In genomic region chr11:59472326-59472677, GRCm38 (mm10) we compare ENCODE assay signal across 8 mouse cellular contexts. TPM values are rescaled to one million over a fixed set of nuclear protein-coding genes. Genes with fewer than 3 reads are reported as not detected.
DNase-seq lines count a peak whose midpoint lies in the region; ATAC-seq lines count a peak whose summit lies in the region.

Gene Zfp867 (minus strand): TSS chr11:59472474.

- no peaks in the 10 kb centered on the region for H3K36me3 ChIP-seq in intestine, embryonic 16.5 days (ENCODE audit: control insufficient read depth, insufficient read depth, low read length)

- H3K9ac ChIP-seq in intestine, embryonic 16.5 days (ENCODE audit: low read depth, low read length), result peak within 1 kb of the TSS; percentile 93

- WGBS in intestine, embryonic 16.5 days, result 1% methylated on average over 19 of the region's 19 CpGs

- peak within 1 kb of the TSS; percentile 88 for H3K4me3 ChIP-seq in intestine, embryonic 16.5 days (ENCODE audit: low read length)

- peak within 1 kb of the TSS; percentile 91 for H3K4me2 ChIP-seq in intestine, embryonic 16.5 days (ENCODE audit: low read depth, low read length)

- intact Hi-C loops in left cerebral cortex, postnatal 25 days (cut with DNase I), result no loop called here

- H3K9me3 ChIP-seq in intestine, embryonic 16.5 days (ENCODE audit: control insufficient read depth, low read length), result no peaks in the 10 kb centered on the region

- peak; percentile 92 for ATAC-seq in intestine, embryonic 16.5 days

- DNase-seq in adrenal gland, postnatal 10 days, result peak; percentile 94
- DNase-seq in embryo, embryonic 9.5 days (ENCODE audit: extremely low spot score), result peak; percentile 92
- peak; percentile 82 to 89 for DNase-seq in gastrocnemius, postnatal 4 days (ENCODE audit: low spot score in 2 of 2)
- DNase-seq in left cerebral cortex, postnatal 25 days (ENCODE audit: low spot score in 2 of 2), result peak; percentile 87 to 95
- peak; percentile 90 for DNase-seq in mesoderm, embryonic 11.5 days (ENCODE audit: low read depth, low spot score)
- DNase-seq in right cerebral cortex, postnatal 25 days, result peak; percentile 86
- peak; percentile 82 to 91 for DNase-seq in urinary bladder, postnatal 4 days (ENCODE audit: low spot score in 2 of 2)

- H3K27ac ChIP-seq in intestine, embryonic 16.5 days (ENCODE audit: low read length), result peak within 1 kb of the TSS; percentile 80

- H3K27me3 ChIP-seq in intestine, embryonic 16.5 days (replicated peaks; ENCODE audit: control insufficient read depth, insufficient read depth, low read length), result no peaks in the 10 kb centered on the region

- peaks cover 4% of the 10 kb centered on the region for H3K4me1 ChIP-seq in intestine, embryonic 16.5 days (ENCODE audit: control insufficient read depth, insufficient read depth, low read length)

RNA-seq across cellular contexts. Expression of gene Zfp867, which starts in this region (rescaled TPM):
- 1 to 10 TPM; 3.9 to 6.4 TPM for total RNA-seq in adrenal gland, postnatal 10 days (2021)
- 1 to 10 TPM; 5.7 to 6.1 TPM for total RNA-seq in gastrocnemius, postnatal 4 days (2021)
- polyA plus RNA-seq in intestine, embryonic 16.5 days (2015; fragmentation: Nextera tagmentation; extraction: Ambion mirVana), result 4.3 and 4.6 TPM in 2 replicates
- 1 to 10 TPM; 3.3 to 3.7 TPM for total RNA-seq in left cerebral cortex, postnatal 25 days (2021)

Comparison
In these comparisons a context has a peak if more than half of its experiments do, and no peak if none do; other contexts are left out.
1. Peak in every context shown above with its lines: DNase-seq, ATAC-seq, H3K4me3 ChIP-seq and H3K27ac ChIP-seq.